Mouse (Mus musculus) cerebellum, postnatal 25 days (tissue): Measurements from ENCODE around the gene Cfd.
A peak's percentile ranks its signal among the peaks of the same experiment; 100 is the strongest.

Experiments
- DNase-seq, 2 experiments: peaks; one replicate each; pipeline ENCODE4 v3.0.0; 2021; ENCODE audit warnings: mixed read lengths in 2 of 2

The Cfd gene

DNA sequence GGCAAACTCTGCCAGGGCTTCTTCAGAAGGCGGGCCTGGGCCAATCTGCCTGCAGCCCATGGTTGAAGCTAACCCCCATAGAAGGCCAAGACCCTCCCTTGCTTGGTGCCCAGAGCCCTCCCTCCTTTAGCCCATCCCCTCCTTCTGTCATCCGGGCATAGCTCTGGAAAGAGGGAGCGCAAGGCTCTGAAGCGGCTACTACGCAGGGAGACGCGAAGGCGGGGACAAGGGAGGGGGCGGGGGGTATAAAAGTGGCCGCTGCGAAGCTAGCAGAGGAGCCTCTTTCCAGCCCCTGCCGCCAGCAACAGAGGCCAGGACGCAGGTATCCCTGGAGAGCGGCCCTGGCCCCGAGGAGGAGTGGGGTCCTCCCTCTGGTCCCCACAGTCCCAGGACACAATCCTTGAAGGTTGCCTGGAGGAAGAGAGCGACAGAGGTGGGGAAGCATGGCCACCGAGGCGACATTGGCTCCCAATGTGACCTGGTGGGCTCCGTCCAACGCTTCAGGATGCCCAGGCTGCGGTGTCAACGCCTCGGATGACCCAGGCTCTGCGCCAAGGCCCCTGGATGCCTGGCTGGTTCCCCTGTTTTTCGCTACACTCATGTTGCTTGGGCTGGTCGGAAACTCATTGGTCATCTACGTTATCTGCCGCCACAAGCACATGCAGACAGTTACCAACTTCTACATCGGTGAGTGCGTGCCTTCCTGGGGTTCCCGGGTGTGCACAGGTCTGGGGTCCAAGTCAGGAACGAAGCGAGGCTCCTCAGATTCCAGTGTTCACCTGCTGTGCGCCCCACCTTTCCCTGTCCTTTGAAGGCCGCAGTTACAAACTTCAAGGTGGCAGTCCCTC, 27.8 kb downstream of the Cfd start:
- DNase-seq, result peak in 1 of 2 experiments; percentile 18

GRCm38 (mm10) chr10:79919251-79919849, 28.7 kb downstream of the Cfd start:
- DNase-seq, result no peak

DNA sequence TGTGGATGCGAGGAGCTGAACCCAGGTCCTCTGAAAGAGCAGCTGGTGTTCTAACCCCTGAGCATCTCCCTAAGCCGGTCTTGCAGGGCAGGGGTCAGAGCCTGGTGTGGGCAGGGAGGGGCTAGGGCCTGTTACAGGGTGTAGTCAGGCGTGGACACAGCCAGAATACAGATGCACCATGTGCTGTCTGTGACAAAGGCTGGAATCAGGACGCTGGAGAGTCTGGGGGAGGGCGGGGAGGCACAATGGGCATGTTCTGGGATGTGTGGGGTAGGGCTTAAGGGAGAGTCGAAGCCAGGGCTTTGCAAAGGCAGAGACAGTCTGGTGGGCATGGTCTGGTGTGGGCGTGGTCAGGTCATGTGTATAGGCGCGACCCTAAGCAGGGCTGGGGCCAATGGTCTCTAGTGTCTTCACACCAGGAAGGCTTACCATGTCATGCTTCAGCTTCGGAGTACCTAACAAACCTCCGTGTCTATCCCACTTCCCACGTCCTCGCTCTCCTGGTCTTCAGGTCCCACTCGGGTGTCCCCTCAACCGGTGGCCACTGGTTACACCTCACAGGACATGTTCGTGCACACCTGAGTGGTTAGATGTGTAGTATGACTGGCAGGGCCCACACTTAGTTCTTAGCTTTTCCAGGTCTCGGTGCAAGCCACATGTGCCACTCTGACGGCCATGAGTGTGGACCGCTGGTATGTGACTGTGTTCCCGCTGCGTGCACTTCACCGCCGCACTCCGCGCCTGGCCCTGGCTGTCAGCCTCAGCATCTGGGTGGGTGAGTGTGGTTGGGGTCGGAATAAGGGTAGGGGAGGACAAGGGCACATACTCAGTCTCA, 29.6 kb downstream of the Cfd start:
- DNase-seq, result peak in 1 of 2 experiments; percentile 14

GRCm38 (mm10) chr10:79920958-79921535, 30.4 kb downstream of the Cfd start, which contains the start of gene R3hdm4:
Gene R3hdm4, minus strand, starts transcription at chr10:79921208.
- peak in 1 of 2 experiments; percentile 35 for DNase-seq

- peak; percentile 50 to 52 for DNase-seq
These were observed 30.9 kb downstream of the Cfd start for GRCm38 (mm10) chr10:79921572-79921971.

DNA sequence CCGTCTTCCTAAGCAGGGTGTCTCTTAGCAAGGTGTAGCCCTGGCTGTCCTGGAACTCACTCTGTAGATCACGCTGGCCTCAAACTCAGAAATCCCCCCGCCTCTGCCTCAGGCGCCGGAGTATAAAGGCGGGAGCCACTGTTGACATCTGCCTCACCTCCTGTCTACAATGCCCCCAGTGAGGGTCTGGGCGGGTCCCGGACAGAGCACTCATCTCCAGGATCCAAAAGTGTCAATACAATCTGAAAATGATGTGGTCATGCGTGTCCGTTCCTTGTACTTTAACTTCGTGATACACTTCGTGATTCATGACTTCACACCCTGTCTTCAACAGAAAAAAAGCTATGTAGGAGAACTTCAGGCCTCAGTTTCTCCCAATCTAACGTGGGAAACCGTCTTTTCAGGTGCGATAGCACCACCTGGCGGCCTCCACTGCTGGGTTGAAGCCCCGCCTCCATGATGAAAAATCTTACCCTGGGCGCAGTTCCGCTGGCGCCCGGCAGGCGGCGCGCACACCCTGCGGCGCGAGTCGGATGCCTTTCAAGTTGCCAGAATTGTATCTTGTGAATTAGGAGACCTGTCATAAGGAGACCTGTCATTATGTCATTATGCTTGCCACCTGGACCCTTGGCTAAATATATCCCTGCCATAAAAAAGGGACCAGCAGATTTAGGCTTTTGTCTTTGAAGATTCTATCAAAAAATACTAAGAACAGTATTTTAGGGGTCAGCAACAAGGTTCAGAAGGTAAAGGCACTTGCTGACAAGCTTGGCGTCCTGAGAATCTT, 34.5 kb downstream of the Cfd start:
- peak; percentile 97 for DNase-seq

- DNase-seq, result no peak
These were observed 35.3 kb downstream of the Cfd start for GRCm38 (mm10) chr10:79925785-79926490.

DNA sequence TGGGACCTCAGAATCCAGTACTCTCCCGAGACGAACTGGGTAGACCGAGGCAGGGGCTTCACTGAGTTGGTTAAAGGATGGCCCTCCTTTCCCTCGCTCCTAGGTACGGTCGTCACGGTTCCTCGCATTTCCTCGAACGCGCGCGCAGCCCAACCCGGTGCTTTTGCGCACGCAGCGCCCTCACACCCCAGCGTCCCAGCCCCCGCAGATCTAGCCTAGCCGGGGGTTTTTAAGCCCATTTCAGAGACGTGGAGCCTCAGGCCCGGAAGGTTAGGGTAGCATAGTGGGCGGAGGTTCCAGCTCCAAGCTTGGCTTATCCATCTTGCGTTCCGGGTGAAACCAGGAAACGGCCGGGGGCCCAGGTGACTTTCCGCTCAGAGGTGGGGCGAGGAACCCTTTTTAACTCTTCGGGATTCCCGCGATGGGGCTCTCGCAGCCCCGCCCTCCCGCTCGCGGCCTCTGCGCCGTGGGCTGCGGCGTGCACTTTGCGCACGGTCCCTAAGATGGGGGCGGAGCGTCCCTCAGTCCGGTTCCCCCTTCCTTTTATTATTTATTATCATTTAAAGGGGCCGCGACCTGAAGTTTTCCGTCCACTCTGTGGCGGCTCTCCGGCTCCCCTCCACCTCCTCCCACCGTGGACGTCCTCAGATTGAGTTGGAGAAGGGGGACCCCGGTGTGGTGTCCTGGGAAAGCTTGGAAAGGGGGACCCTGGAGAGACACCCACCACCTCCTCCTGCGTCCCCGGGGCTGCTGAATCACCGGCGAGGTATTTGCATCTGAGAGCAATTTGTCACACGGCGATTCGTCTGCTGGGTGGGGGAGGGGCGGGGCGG, 36.1 kb downstream of the Cfd start, which contains the start of gene Arid3a:
TSS of gene Arid3a (plus strand) at position 553 of the 833 bp plus-strand sequence.
- DNase-seq, result peak; percentile 91 to 95

DNA sequence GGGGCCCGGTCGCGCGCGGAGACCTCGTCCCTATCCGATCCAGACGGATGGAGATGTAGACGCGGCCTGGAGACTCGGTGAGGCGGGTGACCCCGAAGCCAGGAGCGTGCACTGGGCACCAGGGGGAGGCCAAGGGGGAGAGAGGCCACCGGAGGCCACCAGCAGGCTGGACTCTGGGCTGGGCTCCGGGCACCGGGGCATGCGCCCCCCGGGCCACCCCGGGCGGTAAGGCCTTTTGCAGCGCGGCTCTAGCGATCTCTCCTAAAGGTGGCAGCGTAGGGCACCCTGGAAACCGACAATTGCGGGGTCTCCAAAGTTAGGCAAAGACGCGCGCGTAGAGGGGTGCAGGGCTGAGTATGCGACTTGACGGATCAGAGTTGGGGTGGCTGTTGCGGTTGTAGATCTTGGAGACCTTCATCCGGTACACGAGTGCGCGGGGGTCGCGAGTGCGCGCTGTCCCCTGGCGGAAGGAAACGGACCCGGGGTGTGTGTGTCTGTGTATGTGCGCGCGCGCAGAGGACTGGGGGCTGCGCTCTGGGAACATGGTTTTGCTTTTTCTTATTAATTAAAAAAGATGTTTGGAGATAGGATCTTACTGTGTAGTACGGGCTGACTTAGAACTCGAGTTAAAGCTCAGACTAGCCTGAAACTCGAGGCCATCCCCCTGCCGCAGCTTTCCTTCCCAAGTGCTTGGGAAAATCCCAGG, 36.8 kb downstream of the Cfd start:
- DNase-seq, result peak; percentile 68 to 69

DNA sequence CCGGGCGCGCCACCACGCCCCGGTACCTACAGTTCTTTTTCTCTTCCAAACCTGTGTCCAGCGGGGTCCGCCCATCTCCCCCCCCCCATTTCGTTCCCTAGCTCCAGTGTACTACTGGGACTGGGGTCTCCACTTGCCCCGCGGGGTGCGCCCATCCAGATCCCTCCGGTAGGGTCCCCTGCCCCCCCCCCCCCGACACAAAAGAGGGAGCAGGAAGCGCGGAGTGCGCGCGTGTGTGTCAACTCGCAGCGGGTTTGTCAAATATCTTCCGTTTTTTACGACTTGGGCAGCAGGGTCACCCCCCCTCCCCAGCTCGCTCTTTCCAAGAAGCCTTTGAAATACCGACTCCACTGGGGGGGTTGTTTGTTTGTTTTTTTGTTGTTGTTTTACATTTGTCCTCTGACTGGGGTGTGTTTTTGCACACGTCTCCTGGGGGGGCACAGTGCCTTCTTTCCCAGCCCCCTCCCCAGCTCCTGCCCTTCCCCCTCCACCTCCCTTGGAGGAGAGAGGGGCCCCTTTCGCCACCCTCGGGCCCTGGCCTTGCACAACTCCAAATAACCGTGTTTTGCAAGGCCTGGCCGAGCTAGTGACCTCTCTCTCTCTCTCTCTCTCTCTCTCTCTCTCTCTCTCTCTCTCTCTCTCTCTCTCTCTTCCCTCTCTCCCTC, 37.5 kb downstream of the Cfd start:
- DNase-seq, result peak in 1 of 2 experiments; percentile 34

DNA sequence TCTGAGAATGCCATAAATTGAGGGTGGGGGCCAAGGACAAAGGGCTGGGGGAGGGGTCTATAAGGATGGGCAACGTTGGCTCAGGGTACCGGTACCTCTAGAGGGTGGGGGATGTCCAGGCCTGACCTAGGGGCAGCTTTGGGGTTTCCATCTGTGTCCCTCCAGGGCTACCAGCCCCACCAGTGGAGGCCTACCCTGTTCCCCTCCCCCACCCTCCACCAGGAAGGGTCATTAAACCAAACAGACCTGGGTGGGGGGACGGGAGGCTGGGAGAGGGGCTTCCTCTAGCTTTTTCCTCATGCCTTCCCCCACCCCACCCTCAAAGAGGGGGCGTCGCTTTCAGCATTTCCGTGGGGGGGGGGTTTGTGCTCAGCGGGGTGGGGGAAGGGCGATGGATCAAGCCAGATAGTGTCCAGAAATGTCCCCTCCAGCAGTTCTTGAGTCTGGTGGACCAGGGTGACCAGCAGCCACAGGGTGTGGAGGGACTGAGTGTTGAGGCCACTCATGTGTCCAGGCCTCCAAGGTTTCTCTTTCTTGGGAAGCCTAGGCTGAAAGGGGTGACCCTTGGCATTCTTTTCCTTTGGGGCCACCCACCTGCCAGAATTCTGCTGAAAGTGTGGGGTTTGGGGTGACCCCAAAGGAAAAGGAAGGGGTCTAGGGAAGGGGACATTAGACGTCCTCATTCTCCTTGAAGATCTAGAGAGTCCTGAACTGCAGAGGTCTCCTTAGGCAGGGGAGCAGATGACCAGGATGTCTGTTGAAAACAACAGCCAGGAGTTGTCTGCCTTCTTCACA, 38.5 kb downstream of the Cfd start:
- peak in 1 of 2 experiments; percentile 32 for DNase-seq

DNA sequence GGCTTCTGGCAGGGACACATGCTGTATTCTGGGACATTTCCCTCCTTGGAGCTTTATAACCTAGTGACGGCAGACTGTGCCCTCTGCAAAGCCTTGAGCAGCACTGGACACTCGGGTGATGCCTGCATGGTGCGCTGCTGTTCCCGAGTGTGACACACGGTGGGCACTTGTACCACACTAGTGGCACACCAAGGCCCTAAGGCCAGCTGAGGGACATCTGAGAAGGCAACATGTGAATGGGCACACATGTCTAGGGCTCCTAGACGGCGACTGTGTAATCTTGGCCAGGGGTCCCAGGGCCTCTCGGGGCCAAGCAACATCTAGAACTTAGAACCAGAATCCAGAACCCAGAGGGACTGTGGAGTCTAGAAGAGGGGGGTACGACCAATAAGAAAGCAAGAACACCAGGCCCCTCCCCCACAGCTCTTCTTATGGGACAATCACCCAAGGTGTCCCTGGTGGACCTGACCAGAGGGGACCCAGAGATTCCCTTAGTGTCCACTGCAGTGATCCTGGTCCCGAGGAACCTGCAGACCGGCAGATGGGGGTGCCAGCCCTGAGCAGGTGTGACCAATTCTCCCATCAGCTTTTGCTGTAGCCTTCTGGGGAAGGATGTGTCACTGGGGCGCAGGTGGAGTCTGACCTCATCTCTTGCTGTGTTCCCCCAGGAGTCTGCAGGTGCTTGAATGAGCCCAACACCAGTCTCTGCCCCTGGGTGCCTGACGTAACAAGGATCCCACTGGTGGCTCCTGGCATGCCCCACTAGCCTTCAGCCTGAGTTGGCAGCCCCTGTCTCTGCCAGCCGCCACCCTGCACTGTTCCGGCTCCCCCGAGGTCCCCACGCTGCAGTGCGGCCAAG, 39.5 kb downstream of the Cfd start:
- DNase-seq, result no peak

GRCm38 (mm10) chr10:79930826-79931186, 40.2 kb downstream of the Cfd start:
- DNase-seq, result no peak

DNA sequence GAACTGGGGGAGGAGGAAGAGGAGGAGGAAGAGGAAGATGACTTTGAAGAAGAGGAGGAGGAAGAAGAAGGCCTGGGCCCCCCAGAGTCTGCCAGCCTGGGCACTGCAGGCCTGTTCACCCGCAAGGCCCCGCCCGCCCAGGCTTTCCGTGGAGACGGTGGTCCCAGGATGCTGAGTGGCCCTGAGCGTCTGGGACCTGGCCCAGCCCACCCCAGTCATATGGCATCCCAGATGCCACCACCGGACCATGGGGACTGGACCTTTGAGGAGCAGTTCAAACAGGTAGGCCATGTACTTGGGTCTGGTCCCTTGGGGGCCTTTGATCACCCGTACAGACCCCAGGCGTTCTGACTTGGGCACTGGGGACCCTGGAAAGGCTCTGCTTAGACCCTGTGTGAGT, 41.1 kb downstream of the Cfd start:
- no peak for DNase-seq

- DNase-seq, result peak; percentile 63 to 73
These were observed 42.1 kb downstream of the Cfd start for GRCm38 (mm10) chr10:79932736-79933135.

GRCm38 (mm10) chr10:79933145-79933679, 42.6 kb downstream of the Cfd start:
- peak; percentile 50 to 60 for DNase-seq

DNA sequence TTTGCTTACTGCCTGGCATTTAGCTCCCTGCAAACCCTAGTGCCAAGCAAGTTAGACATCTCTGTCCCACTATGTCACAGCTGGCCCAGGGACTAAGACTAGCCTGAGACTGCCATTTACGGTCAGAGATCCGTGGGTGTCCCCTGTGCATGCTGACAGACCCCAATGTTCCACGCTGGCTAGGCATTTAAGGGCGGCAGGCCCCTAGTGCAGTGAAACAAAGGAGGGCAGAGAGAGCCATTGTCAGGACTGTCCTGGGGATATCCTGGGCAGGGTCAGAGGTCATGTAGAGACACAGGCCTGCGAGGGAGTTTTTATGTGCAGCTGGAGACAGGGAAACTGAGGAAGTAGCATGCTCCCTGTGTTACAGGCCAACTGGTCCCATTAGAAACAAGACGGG, 43.2 kb downstream of the Cfd start:
- DNase-seq, result peak in 1 of 2 experiments; percentile 30
